Mouse (Mus musculus) heart, adult 9 months (tissue): ENCODE data around the gene Nipa1.

Source experiments
- DNase-seq, 2 experiments: peaks; one replicate each; pipeline ENCODE4 v3.0.0; 2022; ENCODE audit warnings: low spot score in 2 of 2

Nipa1 gene

DNA sequence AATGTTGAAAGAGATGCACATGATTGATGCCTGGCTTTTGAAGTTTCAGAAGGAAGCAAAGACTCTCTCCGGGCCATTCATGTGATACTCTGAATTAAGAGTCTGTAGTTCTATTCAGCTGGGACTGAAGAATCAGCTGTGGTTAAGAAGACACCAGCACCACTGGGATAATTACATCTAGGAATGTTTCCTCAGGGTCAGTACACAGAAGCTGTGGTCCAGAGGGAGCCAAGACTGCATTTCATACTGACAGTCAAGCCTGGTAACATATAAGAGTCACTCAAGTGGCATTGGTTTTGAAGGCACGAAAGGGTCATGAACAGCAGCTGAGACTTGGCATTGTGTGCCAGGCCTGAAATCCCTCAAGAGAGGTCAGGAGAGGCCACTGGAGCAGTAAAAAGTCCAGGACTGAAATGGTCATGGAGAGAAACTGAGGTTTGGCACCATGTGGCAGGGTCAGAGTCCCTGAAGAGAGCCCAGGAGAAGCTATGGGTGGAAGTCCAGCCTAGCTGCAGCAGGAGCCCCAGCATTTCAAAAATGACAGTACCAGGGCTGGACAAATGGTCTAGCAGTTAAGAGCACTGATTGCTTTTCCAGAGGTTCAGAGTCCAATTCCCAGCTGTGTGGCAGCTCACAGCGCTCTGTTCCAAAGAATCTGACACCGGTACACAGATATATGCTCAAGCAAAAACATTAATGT is 9.3 kb downstream of the Nipa1 start:
- no peak for DNase-seq

DNA sequence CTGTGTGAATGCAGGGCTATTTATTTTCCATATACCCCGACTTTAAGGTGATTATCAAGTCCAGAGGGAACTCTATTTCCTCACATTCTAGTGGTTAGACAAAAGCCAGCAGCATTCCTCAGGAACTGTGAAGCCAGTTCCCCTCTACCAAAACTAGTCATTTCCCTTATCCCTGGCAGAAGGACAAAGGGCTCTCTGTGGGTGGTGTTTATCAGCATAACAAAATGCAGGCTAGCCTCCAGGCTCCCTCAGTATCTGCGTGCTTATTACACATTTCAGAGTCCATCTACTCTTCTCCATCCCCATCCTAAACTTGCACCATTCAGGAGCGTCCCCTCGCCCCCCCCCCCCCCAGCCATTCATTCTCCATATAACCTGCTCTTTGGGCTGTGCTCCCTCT is 20.8 kb downstream of the Nipa1 start:
- no peak for DNase-seq

DNA sequence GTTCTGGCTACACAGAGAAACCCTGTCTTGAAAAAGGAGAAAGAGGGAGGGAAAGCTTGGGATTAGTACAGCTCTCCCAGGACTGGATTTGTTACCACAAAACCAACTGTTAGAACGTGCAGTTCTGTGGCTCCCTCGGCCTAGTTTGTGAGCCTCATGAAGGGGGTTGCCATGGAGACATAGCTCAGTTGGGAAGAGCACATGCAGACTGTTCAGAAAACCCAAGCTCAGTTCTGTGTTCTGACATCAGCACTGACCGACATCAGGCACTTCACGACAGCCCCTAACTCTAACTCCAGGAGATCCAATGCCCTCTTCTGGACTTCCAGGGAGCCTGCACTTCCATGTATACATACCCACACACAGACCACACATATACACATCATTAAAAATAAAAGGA is 24.7 kb downstream of the Nipa1 start:
- DNase-seq: no peak

DNA sequence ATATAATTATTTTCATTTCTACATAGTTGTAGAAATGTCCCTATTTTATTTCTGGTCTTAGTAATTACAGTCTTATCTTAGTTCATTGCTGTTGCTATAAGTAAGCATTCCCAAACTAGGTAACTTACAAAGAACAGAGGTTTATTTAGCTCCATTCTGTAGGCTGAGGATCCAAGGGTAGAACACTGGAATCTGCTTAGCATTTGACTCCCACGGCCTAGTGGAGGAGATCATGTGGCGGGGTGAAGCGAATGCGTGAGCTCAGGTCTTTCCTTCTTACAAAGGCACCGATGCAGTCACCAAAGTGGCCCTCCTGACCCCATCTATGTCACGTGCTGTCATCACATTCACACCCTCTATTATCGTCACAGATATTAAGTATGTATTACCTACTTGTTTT is 27.9 kb downstream of the Nipa1 start:
- no peak for DNase-seq

- no peak for DNase-seq
These were observed 28.6 kb downstream of the Nipa1 start for GRCm38 (mm10) chr7:55991129-55991528.

- peak; percentile 35 to 66 for DNase-seq
These were observed 33.1 kb downstream of the Nipa1 start for GRCm38 (mm10) chr7:55986526-55987214.

DNA sequence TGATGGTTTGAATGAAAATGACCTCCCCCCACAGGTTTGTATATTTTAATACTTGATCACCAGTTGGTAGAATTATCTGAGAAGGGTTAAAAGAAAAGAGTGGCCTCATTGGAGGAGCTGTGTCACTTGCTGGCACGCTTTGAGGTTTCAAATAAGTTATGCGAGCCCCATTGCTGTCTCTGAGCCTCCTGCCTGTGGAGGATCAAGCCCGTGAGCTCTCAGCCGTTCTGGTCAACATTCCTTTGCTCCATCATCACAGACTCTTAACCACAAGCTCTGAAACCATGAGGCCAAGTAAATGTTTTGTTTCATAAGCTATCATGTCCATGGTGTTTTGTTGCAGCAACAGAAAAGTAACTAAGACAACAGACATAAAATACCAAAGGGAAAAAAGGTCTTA is 35.0 kb downstream of the Nipa1 start:
- no peak for DNase-seq

- no peak for DNase-seq
These were observed 36.6 kb downstream of the Nipa1 start for GRCm38 (mm10) chr7:55983107-55983506.

DNA sequence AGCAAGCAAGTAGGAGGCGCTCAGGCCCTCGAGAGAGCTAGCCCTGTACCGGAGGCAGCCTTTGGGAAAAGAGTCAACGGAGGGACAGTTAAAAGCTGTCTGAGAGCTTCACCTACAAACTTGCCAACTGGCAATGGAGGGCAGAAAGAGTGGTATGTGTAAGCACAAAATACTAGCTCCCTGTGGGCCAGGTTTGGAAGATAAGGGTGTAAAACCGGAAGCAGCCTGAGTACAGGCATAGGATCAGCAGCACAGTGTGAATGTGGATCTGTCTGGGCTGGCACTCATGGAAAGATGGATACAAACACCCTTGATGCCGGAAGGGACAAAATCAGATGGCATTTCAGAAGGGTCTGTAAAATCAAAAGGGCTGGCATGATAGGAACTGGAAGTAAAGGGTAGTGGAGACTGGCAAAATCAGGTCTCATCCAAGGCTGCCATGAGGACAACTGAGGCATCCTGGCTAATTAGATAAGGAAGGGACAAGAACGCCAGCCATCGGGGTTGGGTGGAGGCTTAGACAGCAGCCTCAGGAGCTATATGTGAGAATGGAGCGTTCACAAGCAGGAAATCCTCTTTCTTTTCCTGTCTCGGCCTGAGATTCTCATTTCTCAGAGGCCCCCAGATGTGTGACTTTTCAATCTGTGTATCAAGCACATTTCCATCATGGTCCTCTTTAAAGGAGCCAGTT is 37.6 kb downstream of the Nipa1 start:
- no peak for DNase-seq

DNA sequence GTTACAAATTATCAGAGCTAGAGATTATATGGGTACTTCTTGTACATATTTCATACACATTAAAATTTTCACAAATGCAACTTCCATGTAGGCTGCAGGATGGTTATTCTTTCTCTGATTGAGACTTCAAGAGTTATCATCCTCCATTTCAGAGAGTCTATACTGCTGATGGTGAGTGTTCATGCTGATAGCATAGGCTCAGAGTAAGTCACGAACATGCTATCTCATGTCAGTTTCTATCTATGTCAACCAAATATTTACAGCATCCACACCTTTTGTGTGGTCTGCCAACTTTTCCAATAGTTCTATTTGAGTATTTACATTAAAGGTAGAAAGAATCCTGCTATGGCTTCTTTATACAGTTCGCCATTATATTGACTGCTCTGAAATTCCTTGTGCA is 38.2 kb downstream of the Nipa1 start:
- no peak for DNase-seq

GRCm38 (mm10) chr7:55974429-55974828 is 45.3 kb downstream of the Nipa1 start:
- no peak for DNase-seq

GRCm38 (mm10) chr7:55969415-55969814 is 50.3 kb downstream of the Nipa1 start:
- no peak for DNase-seq

DNA sequence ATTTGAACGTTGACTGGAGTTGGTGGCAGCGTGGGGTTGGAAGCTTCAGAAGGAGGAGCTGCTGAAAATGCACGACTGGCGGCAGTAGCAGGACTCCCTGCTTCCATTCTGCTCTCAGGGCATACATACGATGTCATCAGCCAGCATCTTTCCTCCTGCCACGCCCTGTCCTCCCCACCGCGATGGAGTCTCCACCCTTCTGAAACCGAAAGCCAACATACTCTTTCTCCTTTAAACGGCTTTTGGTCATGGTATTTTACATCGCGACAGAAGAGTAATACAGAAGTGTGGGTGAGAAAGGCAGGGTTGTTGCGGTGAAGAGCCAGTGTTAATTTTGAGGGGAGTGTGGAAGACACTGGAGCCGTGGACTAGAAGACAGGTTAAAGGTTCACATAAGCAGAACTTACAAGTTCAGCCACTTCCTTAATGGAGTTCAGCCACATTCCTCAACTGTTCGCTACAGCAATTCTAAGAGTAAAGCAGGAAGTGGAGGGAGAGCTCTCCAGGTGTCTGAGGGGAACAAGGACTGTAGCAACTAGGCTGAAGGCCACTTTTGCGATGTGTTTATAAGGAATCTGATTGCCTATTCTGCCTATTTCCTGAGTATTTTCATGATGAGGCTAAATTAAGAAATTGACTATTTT is 51.4 kb downstream of the Nipa1 start:
- peak; percentile 17 to 19 for DNase-seq

GRCm38 (mm10) chr7:55966866-55967460 is 52.8 kb downstream of the Nipa1 start:
- DNase-seq: no peak

- DNase-seq: peak; percentile 84 to 90
These were observed 57.5 kb downstream of the Nipa1 start, which contains the start of gene Nipa2 for GRCm38 (mm10) chr7:55962004-55962908. Nipa2 (minus strand) TSS chr7:55962476.

- no peak for DNase-seq
These were observed 59.2 kb downstream of the Nipa1 start for GRCm38 (mm10) chr7:55960506-55960905.

DNA sequence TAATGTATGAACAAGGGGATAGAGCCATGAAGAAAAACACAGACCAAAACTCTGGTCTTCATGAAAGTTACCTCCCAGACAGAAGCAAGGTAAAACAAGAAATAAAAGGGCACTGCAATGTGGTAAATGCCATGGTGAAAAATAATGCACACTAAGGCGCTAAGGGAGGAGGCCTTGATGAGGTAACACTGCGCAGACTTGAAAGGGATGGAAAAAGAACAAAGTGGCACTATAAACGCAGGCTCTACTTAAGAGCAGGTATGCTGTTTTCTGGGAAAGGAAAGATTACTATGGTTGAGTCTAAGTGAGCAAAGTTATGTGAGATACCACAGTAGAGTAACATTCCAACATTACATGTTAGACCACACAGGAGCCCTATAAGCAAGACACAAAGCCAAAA is 60.0 kb downstream of the Nipa1 start:
- DNase-seq: no peak

GRCm38 (mm10) chr7:55957916-55958315 is 61.8 kb downstream of the Nipa1 start:
- no peak for DNase-seq

GRCm38 (mm10) chr7:55957178-55957577 is 62.6 kb downstream of the Nipa1 start:
- no peak for DNase-seq

- DNase-seq: no peak
These were observed 63.7 kb downstream of the Nipa1 start for GRCm38 (mm10) chr7:55956054-55956453.

GRCm38 (mm10) chr7:55938341-55938740 is 81.4 kb downstream of the Nipa1 start:
- no peak for DNase-seq
